Mouse (Mus musculus) gastrocnemius, postnatal 14 days (tissue): ENCODE results near the gene Hnf1b. TPM values are rescaled to one million over a fixed set of nuclear protein-coding genes. Genes with fewer than 3 reads are reported as not detected.

Source experiments
- DNase-seq: peaks from one replicate; pipeline ENCODE4 v3.0.0; 2021; ENCODE audit warnings: mixed read lengths
- intact Hi-C: fragments of 180-260 bp; cut with DNase I; formaldehyde crosslinking; loops from one replicate; pipeline ENCODE4 v1.15.1; 2025; ENCODE audit warnings: low total_unique reads
- total RNA-seq, 2 experiments: library from RNA; stranded (reverse); gene quantifications; 2 replicates each; pipeline ENCODE4 v1.2.3; 2021

The Hnf1b gene
- total RNA-seq, 2 experiments from 2014 or later, result not detected

DNA sequence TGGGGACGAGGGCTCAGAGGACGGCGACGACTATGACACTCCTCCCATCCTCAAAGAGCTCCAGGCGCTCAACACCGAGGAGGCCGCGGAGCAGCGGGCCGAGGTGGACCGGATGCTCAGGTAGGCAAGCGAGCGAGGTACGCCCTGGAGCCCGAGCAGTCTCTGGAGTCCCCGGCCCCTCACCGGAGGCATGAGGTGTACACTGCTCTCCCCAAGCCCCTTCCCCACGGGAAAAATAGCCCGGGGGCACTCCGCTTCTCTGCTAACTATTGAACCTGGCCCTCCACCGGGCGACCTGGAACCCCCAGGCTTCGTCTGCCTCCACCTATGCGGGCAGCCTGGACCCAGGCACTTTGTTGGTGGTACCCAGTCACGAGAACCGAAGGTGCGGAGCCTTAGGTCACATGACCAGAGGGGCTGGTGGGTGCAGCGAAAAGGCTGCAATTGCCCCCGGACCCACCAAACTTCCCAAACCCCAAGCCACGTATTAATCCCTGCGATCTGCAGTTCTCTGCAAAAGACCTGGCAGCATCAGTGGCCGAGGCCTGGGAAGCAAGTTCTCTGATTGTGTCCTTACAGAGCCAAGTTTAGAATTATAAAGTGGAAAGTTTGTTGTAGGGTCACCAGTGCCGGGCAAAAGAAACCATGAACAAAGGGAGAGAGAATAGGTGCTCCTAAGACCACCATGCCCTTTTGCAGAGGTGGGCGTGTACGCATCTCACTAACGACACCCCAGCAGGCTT is 1.6 kb downstream of the Hnf1b start:
- intact Hi-C loops, result no loop called here
- no peak for DNase-seq

- no peak for DNase-seq
- intact Hi-C loops, result no loop called here
These were observed 2.1 kb downstream of the Hnf1b start for GRCm38 (mm10) chr11:83852016-83852355.

DNA sequence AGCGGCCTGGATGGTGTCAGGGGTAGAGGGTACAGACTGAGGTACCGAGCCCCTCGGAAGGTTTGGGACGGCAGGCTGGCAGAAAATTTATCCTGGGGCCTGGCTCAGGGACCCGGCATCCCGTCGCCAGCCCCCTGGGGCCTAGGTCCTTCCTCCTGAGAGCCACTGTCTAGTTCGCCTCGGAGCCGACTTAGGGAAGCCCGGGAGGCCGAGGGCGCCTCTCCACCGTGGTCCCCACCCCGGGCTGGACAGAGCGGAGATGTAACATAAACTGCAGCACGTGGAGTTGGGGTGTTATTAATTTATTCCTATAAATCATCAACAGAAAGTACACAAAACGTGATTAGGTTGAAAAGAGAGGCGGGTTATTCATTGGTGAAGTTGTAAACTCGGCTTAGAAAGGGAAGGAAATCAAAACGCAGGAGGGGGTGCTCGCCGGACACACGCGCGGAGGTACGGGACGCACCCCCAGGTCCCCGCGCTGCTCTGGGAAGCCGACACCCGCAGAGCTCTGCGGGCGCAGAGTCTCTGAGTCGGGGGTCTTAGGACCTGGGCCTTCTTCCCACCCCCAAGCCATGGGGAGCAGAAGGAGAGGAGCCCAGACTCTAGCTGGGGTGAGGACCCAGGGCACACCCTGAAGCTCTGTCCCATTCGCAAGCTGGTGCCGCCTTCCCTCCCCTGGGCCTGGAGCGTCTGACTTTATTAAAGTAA is 2.8 kb downstream of the Hnf1b start:
- intact Hi-C loops, result no loop called here
- DNase-seq, result no peak

DNA sequence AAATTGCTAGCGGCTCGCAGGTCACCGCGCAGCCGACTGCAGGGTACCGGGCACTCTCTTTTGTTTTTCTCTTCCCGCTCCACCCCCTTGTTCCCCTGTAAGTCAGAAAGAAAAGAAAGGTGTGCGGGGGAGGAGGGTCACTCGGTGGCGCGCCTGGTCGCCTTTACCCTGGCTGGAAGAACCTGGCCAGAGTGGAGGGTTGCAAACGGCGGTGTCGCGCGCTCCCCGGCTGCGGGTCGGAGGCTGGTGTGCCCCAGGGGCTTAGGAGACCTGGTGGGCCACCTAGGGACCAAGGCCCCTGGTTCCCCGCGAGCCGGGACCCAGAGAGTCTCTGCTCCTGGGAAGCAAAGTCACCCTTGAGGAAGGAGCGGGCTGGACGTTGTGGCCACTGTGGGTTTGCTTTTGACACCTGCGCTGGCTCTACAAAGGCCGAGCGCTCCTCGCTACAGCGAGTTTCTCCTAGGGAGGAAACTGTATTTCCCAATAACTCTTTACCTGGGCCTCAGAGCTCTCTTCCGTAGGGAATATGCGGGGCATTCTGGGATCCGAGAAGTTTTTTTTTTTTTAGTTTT is 3.4 kb downstream of the Hnf1b start:
- intact Hi-C loops, result no loop called here
- no peak for DNase-seq

DNA sequence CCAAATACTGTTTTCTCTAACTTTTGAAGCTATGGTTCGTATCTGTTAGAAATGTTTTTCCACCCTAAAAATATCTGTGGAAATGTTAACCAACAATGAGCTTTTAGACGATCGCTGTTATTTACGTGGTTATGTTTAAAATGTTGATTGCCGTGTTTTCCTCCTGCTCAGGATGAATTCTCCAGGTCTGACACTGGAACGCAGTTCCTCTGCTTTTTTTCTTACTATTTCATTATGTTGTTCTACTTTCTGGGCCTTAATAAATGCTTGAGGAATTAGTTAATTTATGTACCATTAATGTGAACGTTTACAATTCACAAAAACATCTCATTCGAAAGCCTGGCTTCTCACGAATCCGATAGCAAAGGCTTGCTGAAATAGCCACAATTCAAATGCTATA is 4.2 kb downstream of the Hnf1b start:
- intact Hi-C loops, result no loop called here
- no peak for DNase-seq

DNA sequence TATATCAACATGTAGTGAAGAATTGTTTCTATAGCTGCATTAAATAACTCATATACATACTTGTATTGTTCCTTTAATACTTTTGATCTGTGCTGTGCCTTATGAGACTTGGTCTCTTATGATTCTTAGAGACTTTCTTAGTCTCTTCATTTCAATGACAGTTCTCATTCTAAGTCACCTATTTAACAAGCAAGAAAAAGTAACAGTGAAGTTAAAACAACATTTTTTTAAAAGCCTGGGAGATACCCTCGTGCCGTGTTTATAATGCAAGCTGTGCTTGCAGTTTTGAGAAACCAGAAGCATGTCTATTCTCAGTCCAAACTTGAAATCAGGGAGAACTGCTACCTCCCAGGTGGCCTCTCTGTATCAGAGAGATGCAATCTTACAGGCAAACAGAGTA is 4.8 kb downstream of the Hnf1b start:
- DNase-seq, result no peak
- intact Hi-C loops, result no loop called here

DNA sequence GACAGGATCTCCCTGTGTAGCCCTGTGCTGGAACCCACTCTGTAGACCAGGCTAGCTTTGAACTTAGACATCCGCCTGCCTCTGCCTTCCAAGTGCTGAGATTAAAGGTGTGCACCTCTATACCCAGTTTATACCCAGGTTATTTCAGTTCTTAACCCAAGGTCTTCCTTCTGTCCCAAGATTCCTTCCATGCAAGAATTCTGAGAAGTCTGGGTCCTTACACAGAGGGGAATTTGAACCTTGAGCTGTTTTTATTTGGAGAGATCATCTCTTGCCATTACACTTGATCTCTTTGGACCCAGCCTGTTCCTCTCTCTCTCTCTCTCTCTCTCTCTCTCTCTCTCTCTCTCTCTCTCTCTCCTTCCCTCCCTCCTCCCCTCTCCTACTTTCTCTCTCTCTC is 7.4 kb downstream of the Hnf1b start:
- intact Hi-C loops, result no loop called here
- no peak for DNase-seq

DNA sequence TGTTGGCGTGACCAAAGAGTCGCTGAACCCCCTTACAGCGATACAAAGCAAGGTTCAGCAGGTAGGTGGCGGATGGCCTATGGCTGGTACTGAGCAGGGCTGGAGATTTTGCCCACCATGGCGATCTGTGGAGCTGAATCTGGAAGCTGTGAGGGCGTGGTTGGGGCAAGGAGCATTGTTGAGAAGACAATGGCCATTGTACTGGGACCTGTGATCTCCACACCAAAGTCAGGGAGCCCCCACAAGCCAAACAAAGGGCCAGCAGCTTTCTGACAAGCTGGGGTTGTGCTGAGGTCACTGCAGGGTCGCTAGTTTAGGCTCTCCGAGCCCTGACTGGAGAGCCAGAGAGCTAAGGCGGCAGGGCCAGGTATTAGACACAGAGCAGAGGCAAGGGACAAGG is 15.4 kb downstream of the Hnf1b start:
- no peak for DNase-seq
- intact Hi-C loops, result no loop called here

DNA sequence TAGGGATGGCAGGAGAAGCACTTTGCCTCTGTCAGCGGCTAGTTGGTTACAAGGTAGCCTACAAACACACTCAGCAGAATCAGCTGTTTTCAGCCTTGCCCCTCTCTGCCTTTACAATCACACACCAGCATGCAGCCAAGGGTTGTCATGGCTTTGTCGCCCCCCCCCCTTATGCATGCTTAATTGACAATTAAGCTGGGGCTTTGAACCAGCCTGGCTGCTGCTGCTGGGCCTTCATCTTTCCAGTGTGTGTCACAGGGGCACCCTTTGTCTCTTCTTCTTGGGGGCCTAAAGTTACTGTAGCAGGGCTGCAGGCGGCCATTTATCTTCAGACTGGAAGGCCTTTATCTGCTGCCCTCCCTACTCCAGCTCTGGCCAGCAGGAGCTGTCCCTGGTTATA is 17.7 kb downstream of the Hnf1b start:
- DNase-seq, result no peak
- intact Hi-C loops, result no loop called here

- no peak for DNase-seq
- intact Hi-C loops, result no loop called here
These were observed 19.3 kb downstream of the Hnf1b start for GRCm38 (mm10) chr11:83869147-83869546.

GRCm38 (mm10) chr11:83869686-83870085 is 19.8 kb downstream of the Hnf1b start:
- intact Hi-C loops, result no loop called here
- DNase-seq, result no peak

- intact Hi-C loops, result no loop called here
- no peak for DNase-seq
These were observed 22.1 kb downstream of the Hnf1b start for GRCm38 (mm10) chr11:83871780-83872554.

- no peak for DNase-seq
- intact Hi-C loops, result no loop called here
These were observed 23.6 kb downstream of the Hnf1b start for GRCm38 (mm10) chr11:83873509-83873908.

DNA sequence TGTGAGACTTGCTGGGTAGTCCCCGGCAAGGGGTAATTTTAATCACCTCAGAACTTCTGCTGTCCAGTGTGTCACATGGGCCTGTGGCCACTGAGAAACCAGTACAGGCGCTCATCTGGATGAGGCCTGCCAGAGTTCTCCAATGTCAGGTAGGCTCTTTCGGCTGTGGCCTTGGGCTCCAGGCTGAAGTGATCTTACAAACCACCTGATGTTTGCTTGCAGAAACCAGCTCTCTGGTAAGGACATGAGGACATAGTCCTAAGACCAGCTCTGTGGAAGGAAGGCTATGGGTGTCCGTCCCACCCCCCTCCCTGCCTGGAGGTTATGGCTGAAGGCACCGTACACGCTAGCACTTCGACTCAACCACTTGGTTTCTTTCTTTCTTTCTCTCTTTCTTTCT is 26.8 kb downstream of the Hnf1b start:
- intact Hi-C loops, result no loop called here
- DNase-seq, result no peak

GRCm38 (mm10) chr11:83877765-83878164 is 27.9 kb downstream of the Hnf1b start:
- DNase-seq, result no peak
- intact Hi-C loops, result no loop called here

- DNase-seq, result no peak
- intact Hi-C loops, result no loop called here
These were observed 28.6 kb downstream of the Hnf1b start for GRCm38 (mm10) chr11:83878417-83878952.

- no peak for DNase-seq
- intact Hi-C loops, result no loop called here
These were observed 29.3 kb downstream of the Hnf1b start for GRCm38 (mm10) chr11:83879130-83879529.

GRCm38 (mm10) chr11:83881438-83881837 is 31.6 kb downstream of the Hnf1b start:
- DNase-seq, result no peak
- intact Hi-C loops, result no loop called here

DNA sequence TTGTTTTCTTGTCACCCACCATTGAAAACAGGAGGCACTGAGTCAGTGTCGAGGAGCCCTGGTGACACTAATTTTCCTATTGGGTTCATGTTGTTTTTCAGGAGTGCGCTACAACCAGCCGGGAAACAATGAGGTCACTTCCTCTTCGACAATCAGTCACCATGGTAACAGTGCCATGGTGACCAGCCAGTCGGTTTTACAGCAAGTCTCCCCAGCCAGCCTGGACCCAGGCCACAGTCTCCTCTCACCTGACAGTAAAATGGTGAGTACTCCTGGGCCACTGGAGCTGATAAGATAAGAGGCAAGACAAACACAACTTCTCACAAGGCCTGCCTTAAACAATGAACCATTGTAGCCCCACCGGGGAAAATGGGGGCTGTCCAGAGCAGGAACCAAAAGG is 32.7 kb downstream of the Hnf1b start:
- intact Hi-C loops, result no loop called here
- DNase-seq, result no peak

GRCm38 (mm10) chr11:83883074-83883473 is 33.2 kb downstream of the Hnf1b start:
- intact Hi-C loops, result no loop called here
- no peak for DNase-seq
